Mouse (Mus musculus) B cell, adult 2 months (primary cell): Measurements from ENCODE around the gene Gpsm2.
"Not testable (repeated sequence)": the region's sequence is repeated elsewhere in the genome, so short reads cannot be mapped to it uniquely, and the experiment has no call there.

Source experiments
- DNase-seq, 2 experiments: peaks; one replicate each; pipeline ENCODE4 v3.0.0; 2022

The Gpsm2 gene

DNA sequence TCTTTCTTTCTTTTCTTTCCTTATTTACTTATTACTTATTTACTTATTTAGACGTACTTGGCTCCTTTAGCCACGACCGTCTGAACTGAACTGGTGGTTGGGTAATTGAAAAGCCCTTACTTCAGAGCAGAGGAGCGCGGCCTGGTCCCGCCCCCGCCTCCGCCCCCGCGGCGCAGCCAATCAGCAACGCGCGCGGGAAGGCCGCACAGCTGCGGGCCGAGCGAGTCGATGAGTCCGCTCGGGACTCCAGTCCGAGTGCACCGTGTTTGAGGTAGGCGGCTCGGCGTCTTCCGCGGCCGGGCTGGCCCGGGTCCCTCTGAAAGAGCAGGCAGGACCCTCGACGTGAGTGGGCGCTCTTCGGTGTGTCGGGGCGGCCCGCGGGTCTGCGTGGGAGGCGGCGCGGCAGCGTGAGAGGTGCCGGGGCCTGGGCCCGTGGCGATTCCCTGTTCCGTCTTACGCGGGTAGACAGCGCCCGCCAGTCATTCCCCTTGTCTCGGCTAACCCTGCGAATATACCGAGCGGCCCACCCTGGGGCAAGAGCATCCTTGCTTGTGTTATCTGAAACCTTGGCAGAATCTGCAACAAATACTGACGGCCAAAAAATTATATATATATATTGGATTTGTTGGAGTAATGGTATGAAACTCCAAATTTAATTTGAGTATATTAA is 68.3 kb downstream of the Gpsm2 start, which contains the start of gene Clcc1:
Gene Clcc1, plus strand, starts transcription at position 204 of the 670 bp plus-strand sequence.
- DNase-seq, result peak; percentile 97

DNA sequence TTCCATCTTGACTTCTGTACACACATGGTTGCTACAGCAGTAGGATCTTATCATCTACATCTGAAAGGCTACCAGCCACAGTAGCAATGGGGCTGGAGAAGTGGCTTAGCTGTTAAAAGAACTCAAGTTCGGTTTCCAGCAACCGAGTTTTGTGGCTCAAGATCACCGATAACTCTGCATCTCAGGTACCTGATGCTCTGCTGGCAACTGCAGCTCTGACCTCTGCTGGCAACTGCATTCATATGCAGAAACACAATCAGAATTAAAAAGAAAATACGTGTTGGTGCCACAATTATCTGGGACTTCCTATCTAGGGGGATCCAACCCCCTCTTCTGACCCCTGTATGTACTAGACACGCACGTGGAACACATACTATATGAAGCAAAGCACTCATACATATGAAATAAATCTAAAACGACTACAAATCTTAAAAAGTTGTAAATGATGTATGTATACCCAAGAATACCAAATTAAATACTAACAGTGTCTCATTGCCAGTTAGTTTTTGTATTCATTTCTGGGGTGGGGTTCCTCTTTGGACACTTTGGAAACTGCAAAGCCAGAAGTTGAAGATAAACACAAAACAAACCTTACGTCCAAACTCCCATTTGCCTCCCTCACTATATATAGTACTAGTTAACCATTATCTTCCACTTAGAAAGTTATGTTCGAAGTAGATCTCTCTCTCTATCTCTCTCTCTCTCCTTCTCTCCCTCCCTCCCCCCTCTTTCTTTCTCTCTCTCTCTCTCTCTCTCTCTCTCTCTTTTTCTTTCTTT is 69.1 kb downstream of the Gpsm2 start:
- DNase-seq, result peak; percentile 14 to 15

DNA sequence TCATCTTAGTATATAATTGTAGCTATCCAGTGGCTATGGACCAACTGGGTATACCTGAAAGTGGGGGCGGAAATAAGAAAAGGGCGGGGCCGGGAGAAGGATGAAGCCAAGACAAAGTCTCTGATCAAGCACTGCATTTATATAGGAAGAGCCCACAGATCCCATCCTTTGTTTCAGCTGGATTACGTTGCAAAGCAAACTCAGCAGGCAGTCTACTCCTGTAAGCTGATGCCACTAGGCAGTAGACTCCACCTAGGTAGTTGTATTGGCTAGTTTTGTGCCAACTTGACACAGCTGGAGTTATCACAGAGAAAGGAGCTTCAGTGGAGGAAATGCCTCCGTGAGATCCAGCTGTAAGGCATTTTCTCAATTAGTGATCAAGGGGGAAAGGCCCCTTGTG is 74.4 kb downstream of the Gpsm2 start:
- DNase-seq, result not testable (repeated sequence)

DNA sequence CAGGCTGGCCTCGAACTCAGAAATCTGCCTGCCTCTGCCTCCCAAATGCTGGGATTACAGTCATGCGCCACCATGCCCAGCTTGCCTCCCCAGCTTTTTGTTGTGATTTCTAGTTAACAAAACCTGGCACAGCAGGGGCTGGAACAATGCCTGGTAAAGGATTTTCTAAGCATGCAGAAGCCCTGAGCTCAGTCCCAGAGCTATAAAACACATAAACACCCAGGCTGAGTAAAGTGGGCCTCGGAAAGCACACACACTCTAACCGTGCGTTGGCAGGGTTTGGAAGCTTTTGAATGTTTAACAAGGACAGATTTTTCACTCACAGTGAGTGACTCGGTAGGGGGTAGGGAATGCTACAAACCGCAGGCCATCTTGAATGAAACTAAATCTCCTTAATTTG is 76.1 kb downstream of the Gpsm2 start:
- DNase-seq, result no peak

- no peak for DNase-seq
Observed at GRCm38 (mm10) chr3:108644856-108645255, 77.3 kb downstream of the Gpsm2 start.

DNA sequence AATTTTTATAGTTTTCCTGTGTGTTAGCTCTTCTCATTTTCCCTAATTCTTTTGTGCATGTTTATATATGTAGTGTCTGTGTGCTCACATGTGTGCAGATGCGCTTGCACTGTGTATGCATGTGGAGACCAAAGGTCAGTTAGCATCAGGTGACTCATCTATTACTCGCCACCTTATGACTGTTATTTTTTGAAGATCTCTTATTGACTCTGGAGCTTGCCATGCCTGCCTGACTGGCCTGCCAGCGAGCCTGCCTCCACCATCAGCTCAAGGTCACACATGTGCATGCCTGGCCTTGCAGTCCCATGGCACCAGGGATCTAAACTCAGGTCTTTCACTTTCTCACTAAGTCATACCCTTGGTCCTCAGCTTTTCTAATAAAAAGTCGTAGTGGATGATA is 81.1 kb downstream of the Gpsm2 start:
- DNase-seq, result no peak

DNA sequence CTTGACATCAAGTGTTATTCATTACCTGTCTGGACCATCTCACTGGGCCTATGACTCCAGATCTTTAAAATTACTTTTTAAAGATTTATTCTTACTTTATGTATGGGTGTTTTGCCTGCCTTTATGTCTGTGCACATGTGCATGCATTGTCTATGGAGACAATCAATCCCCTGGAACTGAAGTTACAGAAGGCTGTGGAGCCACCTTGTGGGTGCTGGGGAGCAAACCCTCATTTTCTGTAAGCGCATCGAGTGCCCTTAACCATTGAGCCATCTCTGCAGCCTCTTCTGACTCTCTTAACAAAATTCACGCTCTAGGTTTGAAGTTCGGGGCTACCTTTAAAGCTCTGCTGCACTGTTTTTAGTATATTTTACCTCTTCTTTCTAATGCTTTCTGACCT is 82.7 kb downstream of the Gpsm2 start:
- peak; percentile 12 to 24 for DNase-seq

GRCm38 (mm10) chr3:108634761-108635160 is 87.3 kb downstream of the Gpsm2 start:
- no peak for DNase-seq
